Mouse (Mus musculus) heart, adult 2 months (tissue): ENCODE data around the gene Kank1. TPM values are rescaled to one million over a fixed set of nuclear protein-coding genes. Genes with fewer than 3 reads are reported as not detected.

Experiments
- DNase-seq, 2 experiments: peaks; one replicate each; pipeline ENCODE4 v3.0.0; 2021
- H3K27ac ChIP-seq: fragments of 200-600 bp; 2 replicates; pipeline ENCODE4 v1.8.1; 2022
- H3K27me3 ChIP-seq: fragments of 200-500 bp; 2 replicates; pipeline ENCODE4 v1.6.1; 2012; ENCODE audit warnings: mild to moderate bottlenecking, low read length, inconsistent platforms, mixed read lengths; ENCODE audit not compliant: control insufficient read depth, insufficient read depth
- H3K36me3 ChIP-seq: fragments of 200-500 bp; 2 replicates; pipeline ENCODE4 v1.6.1; 2012; ENCODE audit warnings: low read length, inconsistent platforms; ENCODE audit not compliant: control insufficient read depth, insufficient read depth
- H3K4me1 ChIP-seq: fragments of 200-500 bp; 2 replicates; pipeline ENCODE4 v1.6.1; 2011; ENCODE audit warnings: low read length; ENCODE audit not compliant: control insufficient read depth, insufficient read depth
- H3K4me3 ChIP-seq: fragments of 200-600 bp; 2 replicates; pipeline ENCODE4 v1.8.1; 2022
- H3K79me2 ChIP-seq: fragments of 200-500 bp; replicated peaks from 2 replicates; pipeline ENCODE4 v1.6.1; 2012; ENCODE audit warnings: mild to moderate bottlenecking, inconsistent platforms, low read length, moderate library complexity, mixed read lengths; ENCODE audit not compliant: control insufficient read depth, insufficient read depth
- H3K9ac ChIP-seq: fragments of 200-500 bp; 2 replicates; pipeline ENCODE4 v1.6.1; 2012; ENCODE audit warnings: low read depth, mild to moderate bottlenecking, control low read depth, inconsistent platforms, low read length, mixed read lengths
- CTCF ChIP-seq: fragments of 200-600 bp; IDR thresholded peaks from 2 replicates; pipeline ENCODE4 v1.8.1; 2022; ENCODE audit warnings: antibody characterized with exemption, mild to moderate bottlenecking, moderate library complexity
- EP300 ChIP-seq: fragments of 200-500 bp; IDR thresholded peaks from 2 replicates; pipeline ENCODE4 v1.6.1; 2011; ENCODE audit warnings: low read depth, low read length, control low read depth; ENCODE audit not compliant: insufficient read depth
- POLR2A ChIP-seq: fragments of 200-500 bp; IDR thresholded peaks from 2 replicates; pipeline ENCODE4 v1.6.1; 2011; ENCODE audit warnings: mild to moderate bottlenecking, low read depth, low read length, control low read depth; ENCODE audit not compliant: insufficient read depth
- WGBS: fragments of 180-500 bp; shearing (Covaris S2); methylation state at CpG from one replicate; pipeline ENCODE4 v1.1.7; 2018; 5-methylcytosine and 5-hydroxymethylcytosine counted together
- intact Hi-C: fragments of 180-260 bp; cut with DNase I; formaldehyde crosslinking; loops from one replicate; pipeline ENCODE4 v1.15.1; 2025
- polyA plus RNA-seq: library from polyadenylated mRNA; depleted of rRNA; stranded (reverse); fragments of >200 nt; gene quantifications from 2 replicates; pipeline ENCODE4 v1.2.3, GENCODE M21; 2012
- total RNA-seq, 2 experiments: library from RNA; stranded (reverse); gene quantifications; 2 replicates each; pipeline ENCODE4 v1.2.3; 2021

Kank1 gene
- total and polyA plus RNA-seq, 3 experiments, result 37.2 to 43.9 (median 37.3) TPM

DNA sequence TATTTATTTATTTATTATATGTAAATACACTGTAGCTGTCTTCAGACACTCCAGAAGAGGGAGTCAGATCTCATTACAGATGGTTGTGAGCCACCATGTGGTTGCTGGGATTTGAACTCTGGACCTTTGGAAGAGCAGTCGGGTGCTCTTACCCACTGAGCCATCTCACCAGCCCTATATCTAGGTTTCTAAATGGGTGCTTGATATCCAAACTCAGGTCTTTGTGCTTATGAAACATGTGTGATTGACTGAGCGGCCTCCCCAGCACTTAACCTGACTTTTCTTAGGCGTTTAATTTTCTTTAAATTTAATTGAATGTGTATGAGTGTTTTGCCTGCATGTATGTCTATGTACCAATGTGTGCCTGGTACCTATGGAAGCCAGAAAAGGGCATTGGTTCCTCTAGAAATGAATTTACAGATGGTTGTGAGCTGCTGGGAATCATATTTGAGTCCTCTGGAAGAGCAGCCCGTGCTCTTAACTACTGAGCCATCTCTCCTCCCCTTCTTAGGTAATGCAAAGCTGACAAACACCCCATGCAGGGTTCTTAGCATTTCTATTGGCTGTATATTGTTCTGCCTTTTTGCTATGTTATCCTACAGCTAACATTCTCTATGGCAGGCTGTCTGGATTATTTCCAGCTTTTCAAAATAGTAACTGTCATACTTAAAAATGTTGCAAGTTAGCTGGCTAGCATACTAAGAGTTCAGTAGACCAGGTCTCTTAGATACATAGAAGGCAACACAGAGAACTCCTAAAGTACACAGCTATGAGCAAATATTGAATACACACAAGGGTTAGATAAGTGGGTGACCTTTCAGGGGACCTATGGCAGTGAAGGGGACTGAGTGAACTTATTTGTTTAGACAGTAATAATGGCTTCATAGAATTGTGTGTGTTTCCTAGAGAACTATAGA lies 6.5 kb upstream of the Kank1 start:
- Histone ChIP-seq H3K27ac (no peak overlapping the region), H3K9ac (no peak overlapping the region), H3K79me2 (no peaks in the 10 kb centered on the region), H3K4me1 (no peaks in the 10 kb centered on the region), H3K4me3 (no peak overlapping the region), H3K36me3 (no peaks in the 10 kb centered on the region), H3K27me3 (no peaks in the 10 kb centered on the region)
- WGBS, result 80% methylated on average over 4 of the region's 4 CpGs
- DNase-seq, result no peak
- TF ChIP-seq CTCF, result no peak
- TF ChIP-seq POLR2A, result no peak
- no peak for TF ChIP-seq EP300
- intact Hi-C loops, result no loop called here

DNA sequence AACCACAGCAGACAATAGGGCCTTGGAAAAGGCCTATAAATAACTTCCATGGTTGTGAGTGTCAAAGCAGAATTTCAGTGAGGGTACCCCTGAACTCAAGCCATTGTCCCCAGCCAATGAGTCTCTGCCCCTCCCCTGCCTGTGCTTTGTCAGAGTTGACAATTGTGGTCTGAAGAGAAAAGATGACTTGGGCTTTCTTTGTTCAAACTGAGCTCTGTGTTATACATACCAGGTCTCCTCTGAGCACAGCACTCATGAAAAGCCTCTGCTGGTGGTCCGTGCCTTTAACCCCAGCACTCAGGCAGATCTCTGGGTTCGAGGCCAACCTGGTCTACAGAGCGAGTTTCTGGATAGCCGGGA lies 5.8 kb upstream of the Kank1 start:
- Histone ChIP-seq H3K9ac (no peak overlapping the region), H3K79me2 (no peaks in the 10 kb centered on the region), H3K4me1 (no peaks in the 10 kb centered on the region), H3K27ac (no peak overlapping the region), H3K27me3 (no peaks in the 10 kb centered on the region), H3K36me3 (no peaks in the 10 kb centered on the region), H3K4me3 (no peak overlapping the region)
- intact Hi-C loops, result no loop called here
- 89% methylated on average over 4 of the region's 4 CpGs for WGBS
- DNase-seq, result no peak
- no peak for TF ChIP-seq POLR2A

DNA sequence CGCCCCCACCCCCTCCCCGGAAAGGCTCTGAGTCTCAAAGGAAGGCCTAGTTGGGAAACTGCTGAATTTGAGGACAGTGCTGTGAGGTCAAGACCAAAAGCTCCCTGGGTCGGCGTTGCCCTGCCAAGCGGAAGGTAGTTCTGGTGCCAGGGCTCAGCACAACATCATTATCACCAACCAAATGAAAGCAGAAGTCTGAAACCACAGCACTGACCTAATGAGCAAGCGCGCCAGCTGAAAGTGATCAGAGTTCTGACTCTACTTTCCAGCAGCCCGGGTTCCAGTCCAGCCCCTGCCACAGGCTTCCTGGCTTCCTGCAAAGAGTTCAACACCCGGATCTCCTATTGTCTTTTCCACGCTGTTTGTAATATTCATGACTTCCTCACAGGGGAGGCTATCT lies 4.7 kb upstream of the Kank1 start:
- intact Hi-C loops, result no loop called here
- Histone ChIP-seq H3K4me3 (no peak overlapping the region), H3K36me3 (no peaks in the 10 kb centered on the region), H3K27ac (no peak overlapping the region), H3K27me3 (no peaks in the 10 kb centered on the region; the same call in 1 of the 2 replicates), H3K79me2 (no peaks in the 10 kb centered on the region), H3K9ac (no peak overlapping the region), H3K4me1 (no peaks in the 10 kb centered on the region)
- 64% methylated on average over 10 of the region's 10 CpGs for WGBS
- TF ChIP-seq CTCF (no peak), POLR2A (no peak)
- DNase-seq, result no peak

DNA sequence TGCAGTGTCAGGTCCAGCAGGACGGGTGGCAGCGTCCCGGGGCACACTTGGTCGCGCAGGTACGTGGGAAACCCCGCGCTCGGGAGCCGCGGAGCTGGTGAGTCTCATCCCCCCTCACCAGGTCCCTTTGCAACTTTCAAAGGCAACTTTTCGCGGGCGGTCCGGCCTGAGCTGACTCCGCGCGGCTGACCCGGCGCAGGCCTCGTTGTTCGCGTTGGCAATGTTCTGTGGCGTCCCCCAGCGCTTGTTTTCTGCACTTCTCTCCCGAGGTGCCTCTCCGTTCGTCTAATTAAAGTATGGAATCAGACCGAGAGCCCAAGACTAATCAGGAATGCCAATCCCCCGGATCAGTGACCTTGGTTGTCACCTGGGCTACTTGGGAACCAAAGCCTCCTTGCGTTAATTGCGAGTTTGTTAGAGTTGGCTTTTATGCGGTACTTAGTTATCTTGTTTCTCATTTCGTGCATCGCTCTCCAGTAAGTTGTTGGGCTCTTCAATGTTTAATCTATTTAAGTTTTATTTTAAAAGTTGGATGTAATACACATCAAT lies 791 bp downstream of the Kank1 start:
- peak; percentile 59 to 60 for DNase-seq
- Histone ChIP-seq H3K9ac (peak overlapping the region; percentile 65), H3K36me3 (no peaks in the 10 kb centered on the region), H3K79me2 (no peaks in the 10 kb centered on the region), H3K27ac (peak overlapping the region; percentile 68), H3K27me3 (no peaks in the 10 kb centered on the region; the same call in 1 of the 2 replicates), H3K4me3 (peak overlapping the region; percentile 56), H3K4me1 (no peaks in the 10 kb centered on the region; the same call in 1 of the 2 replicates)
- intact Hi-C loops, result loop anchor here (5.0 kb wide), 1 partner anchor 40 kb away; no protein-coding TSS in a partner anchor
- 2% methylated on average over 35 of the region's 35 CpGs for WGBS
- TF ChIP-seq POLR2A (no peak), CTCF (peak; percentile 62), EP300 (no peak)

DNA sequence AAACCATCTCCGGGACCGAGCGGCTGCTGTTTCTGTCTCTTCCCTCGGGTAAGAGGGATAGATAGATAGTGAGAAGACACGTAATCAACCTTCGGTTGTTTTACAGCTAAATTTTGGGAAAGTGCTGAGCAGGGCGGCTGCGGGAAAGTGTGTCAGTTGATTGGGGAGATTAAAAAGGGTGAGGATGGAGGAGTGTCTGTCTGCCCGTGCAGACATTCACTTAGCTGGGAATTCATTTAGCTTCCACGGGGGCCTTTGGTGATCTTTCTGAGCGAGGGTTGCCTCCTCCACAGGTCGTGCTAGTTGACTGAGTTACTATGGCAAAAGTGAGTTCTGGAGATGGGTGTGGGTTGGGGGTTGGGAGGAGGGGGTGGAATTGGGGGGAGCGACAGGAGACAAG lies 1.3 kb downstream of the Kank1 start:
- no peak for DNase-seq
- H3K36me3 ChIP-seq, result no peaks in the 10 kb centered on the region
- intact Hi-C loops, result loop anchor here (5.0 kb wide), 1 partner anchor 39 kb away; no protein-coding TSS in a partner anchor
- TF ChIP-seq EP300 (no peak), POLR2A (no peak)
- H3K79me2 ChIP-seq, result no peaks in the 10 kb centered on the region
- WGBS, result 17% methylated on average over 13 of the region's 13 CpGs
- no peak overlapping the region for H3K27ac ChIP-seq
- H3K4me3 ChIP-seq, result peak overlapping the region; percentile 56
- H3K27me3 ChIP-seq, result no peaks in the 10 kb centered on the region; the same call in 1 of the 2 replicates
- no peaks in the 10 kb centered on the region; the same call in 1 of the 2 replicates for H3K4me1 ChIP-seq
- H3K9ac ChIP-seq, result no peak overlapping the region

DNA sequence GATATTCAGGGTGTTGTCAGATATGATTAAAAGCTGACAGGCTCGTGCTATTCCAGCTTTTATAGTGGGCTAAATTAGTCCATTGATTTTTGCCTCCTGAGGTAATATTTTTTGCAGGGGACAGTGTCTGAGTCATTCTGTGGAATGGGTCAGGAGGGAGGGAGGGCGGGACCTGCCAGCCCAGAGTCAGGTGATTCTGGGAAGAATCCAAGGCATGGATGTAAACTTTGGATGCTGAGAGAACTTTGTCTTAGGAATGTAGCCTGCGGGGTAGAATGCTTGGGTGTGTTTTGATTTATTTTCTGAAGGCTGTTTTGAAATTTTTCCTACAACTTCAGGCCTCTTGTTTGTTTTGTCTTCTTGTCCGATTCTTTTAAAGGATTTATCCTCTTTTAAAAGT lies 6.8 kb downstream of the Kank1 start:
- no peaks in the 10 kb centered on the region; the same call in 1 of the 2 replicates for H3K4me1 ChIP-seq
- H3K36me3 ChIP-seq, result no peaks in the 10 kb centered on the region
- H3K27me3 ChIP-seq, result no peaks in the 10 kb centered on the region
- 75% methylated on average over 4 of the region's 4 CpGs for WGBS
- no peak overlapping the region for H3K4me3 ChIP-seq
- no peak for DNase-seq
- no peak for TF ChIP-seq POLR2A
- no peak for TF ChIP-seq EP300
- TF ChIP-seq CTCF, result no peak
- H3K9ac ChIP-seq, result no peak overlapping the region
- H3K27ac ChIP-seq, result no peak overlapping the region
- H3K79me2 ChIP-seq, result no peaks in the 10 kb centered on the region
- intact Hi-C loops, result no loop called here
